Mouse (Mus musculus): ENCODE data around the gene Foxr2. TPM values are rescaled to one million over a fixed set of nuclear protein-coding genes. Genes with fewer than 3 reads are reported as not detected.

The Foxr2 gene
- polyA plus RNA-seq (2015; fragmentation: Nextera tagmentation; extraction: Ambion mirVana), result not detected in 2 replicates

GRCm38 (mm10) chrX:153118486-153118885, at the start of gene Foxr2:
Gene Foxr2, plus strand, starts transcription at chrX:153118786.

DNA sequence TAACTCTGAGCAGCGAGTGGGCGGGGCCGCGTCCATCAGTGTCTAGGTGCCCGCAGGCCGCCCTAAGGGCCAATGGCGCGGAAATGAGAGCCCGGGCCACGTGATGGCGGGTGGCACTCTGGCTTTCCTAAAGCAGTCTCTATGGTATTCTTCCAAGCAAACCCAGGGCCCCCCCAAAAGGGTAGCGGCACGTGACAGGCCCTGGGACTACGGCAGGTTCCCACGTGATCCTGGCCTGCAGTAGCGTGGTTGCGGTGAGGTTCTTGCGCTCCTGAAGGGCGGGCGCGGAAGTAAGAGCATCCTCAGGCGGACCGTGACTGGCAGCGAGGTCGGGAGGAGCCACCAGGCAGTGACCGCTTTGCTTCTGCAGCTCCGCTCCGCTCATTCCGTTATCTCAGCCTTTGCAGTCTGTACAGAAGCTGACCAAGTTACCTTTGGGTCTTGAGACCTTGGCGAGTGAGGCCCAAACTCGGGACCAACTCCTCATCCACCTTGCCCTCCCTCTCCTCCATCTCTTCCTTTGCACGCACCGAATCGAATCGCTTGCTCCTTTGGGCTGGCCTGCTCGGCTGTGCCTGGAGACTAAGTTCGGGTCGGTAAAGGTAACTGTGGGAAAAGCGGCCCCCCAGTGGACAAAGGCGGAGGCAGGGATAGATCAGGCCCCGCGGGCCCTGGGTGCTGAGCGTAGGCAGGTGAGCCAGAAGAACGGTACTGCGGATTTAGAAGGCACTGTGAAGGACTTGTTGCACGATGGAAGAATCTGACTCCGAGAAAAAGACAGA, 21.3 kb downstream of the Foxr2 start, which contains the start of gene Rragb:
Gene Rragb, plus strand, starts transcription at position 248 of the 782 bp plus-strand sequence.

Other genes starting within 250 kb of the Foxr2 start
- 0.12 and 0.28 TPM in 2 replicates for gene Usp51, start 112.3 kb upstream of the Foxr2 start, polyA plus RNA-seq (2015; fragmentation: Nextera tagmentation; extraction: Ambion mirVana)
- 32.9 and 37.5 TPM in 2 replicates for gene Mageh1, start 81.2 kb upstream of the Foxr2 start, polyA plus RNA-seq (2015; fragmentation: Nextera tagmentation; extraction: Ambion mirVana)
- 0.37 and 0.52 TPM in 2 replicates for gene Rragb, start 21.2 kb downstream of the Foxr2 start, polyA plus RNA-seq (2015; fragmentation: Nextera tagmentation; extraction: Ambion mirVana)
- gene Klf8, start 118.7 kb downstream of the Foxr2 start, polyA plus RNA-seq (2015; fragmentation: Nextera tagmentation; extraction: Ambion mirVana), result 1.3 and 1.7 TPM in 2 replicates

All from urinary bladder, postnatal 0 days (tissue).